Mouse (Mus musculus) kidney, postnatal 0 days (tissue): ENCODE results near the gene Pex11a. TPM values are rescaled to one million over a fixed set of nuclear protein-coding genes. Genes with fewer than 3 reads are reported as not detected.

Experiments
- ATAC-seq: fragments of 200-750 bp; cut with Nextera tagmentation; replicated peaks from 2 replicates; pipeline ENCODE4 v1.8.0; 2017; ENCODE audit warnings: low read depth, moderate number of reproducible peaks, moderate TSS enrichment, moderate library complexity; ENCODE audit not compliant: low FRiP score
- DNase-seq: peaks from one replicate; pipeline ENCODE4 v3.0.0-alpha.2; 2016; ENCODE audit warnings: low spot score
- H3K27ac ChIP-seq: fragments of 300-500 bp; sonication (generic); 2 replicates; pipeline ENCODE4 v1.5.1; 2014; ENCODE audit warnings: mild to moderate bottlenecking
- H3K27me3 ChIP-seq: fragments of 300-500 bp; sonication (generic); 2 replicates; pipeline ENCODE4 v1.6.1; 2014; ENCODE audit warnings: low read length, mixed read lengths; ENCODE audit not compliant: insufficient read depth
- H3K36me3 ChIP-seq: fragments of 300-500 bp; sonication (generic); 2 replicates; pipeline ENCODE4 v1.6.1; 2014; ENCODE audit warnings: low read length, mixed read lengths; ENCODE audit not compliant: insufficient read depth
- H3K4me1 ChIP-seq: fragments of 300-500 bp; sonication (generic); replicated peaks from 2 replicates; pipeline ENCODE4 v1.6.1; 2014; ENCODE audit warnings: antibody characterized with exemption, low read length, mixed read lengths; ENCODE audit not compliant: insufficient read depth
- H3K4me2 ChIP-seq: fragments of 300-500 bp; sonication (generic); 2 replicates; pipeline ENCODE4 v1.6.1; 2014; ENCODE audit warnings: mild to moderate bottlenecking, low read length, moderate library complexity, mixed read lengths
- H3K4me3 ChIP-seq: fragments of 300-500 bp; sonication (generic); replicated peaks from 2 replicates; pipeline ENCODE4 v1.5.1; 2014; ENCODE audit warnings: low read depth, low read length
- H3K9ac ChIP-seq: fragments of 300-500 bp; sonication (generic); 2 replicates; pipeline ENCODE4 v1.6.1; 2014; ENCODE audit warnings: low read depth, low read length
- H3K9me3 ChIP-seq: fragments of 300-500 bp; sonication (generic); replicated peaks from 2 replicates; pipeline ENCODE4 v1.6.1; 2016; ENCODE audit warnings: low read length, inconsistent platforms, mixed read lengths
- CTCF ChIP-seq: IDR thresholded peaks from 2 replicates; pipeline ENCODE4 v1.5.1; 2016; ENCODE audit warnings: antibody characterized with exemption, low read depth, mild to moderate bottlenecking, moderate library complexity
- WGBS: fragments of 180-500 bp; shearing (Covaris S2); extraction: QIAGEN DNeasy Blood & Tissue Kit; methylation state at CpG from one replicate; pipeline ENCODE4 v1.1.7; 2014; 5-methylcytosine and 5-hydroxymethylcytosine counted together
- polyA plus RNA-seq: library from polyadenylated mRNA; unstranded; fragments of >200 nt; fragmentation: Nextera tagmentation; extraction: Ambion mirVana; gene quantifications from 2 replicates; pipeline ENCODE4 v1.2.1, GENCODE M21; 2015

Gene Pex11a
- polyA plus RNA-seq, 1 experiment from 2014 or later, result 21.2 TPM

- no peak within 1 kb of the TSS for H3K27ac ChIP-seq
- DNase-seq, result peak; percentile 90
- H3K4me1 ChIP-seq, result peaks cover 2% of the 10 kb centered on the region; the same call in 1 of the 2 replicates
- ATAC-seq, result peak; percentile 93
- H3K27me3 ChIP-seq, result no peaks in the 10 kb centered on the region
- H3K4me2 ChIP-seq, result peak within 1 kb of the TSS; percentile 77
- H3K9ac ChIP-seq, result peak within 1 kb of the TSS; percentile 71
- H3K4me3 ChIP-seq, result peak within 1 kb of the TSS; percentile 77
- no peaks in the 10 kb centered on the region for H3K36me3 ChIP-seq
- under 1% methylated on average over 53 of the region's 55 CpGs for WGBS
- no peak for TF ChIP-seq CTCF
- H3K9me3 ChIP-seq, result no peaks in the 10 kb centered on the region
These were observed 27.5 kb downstream of the Pex11a start, which contains the start of gene Kif7 for GRCm38 (mm10) chr7:79715187-79715981. Gene Kif7, minus strand, starts transcription at chr7:79715720.

GRCm38 (mm10) chr7:79710831-79711230 lies 32.1 kb downstream of the Pex11a start:
- H3K4me2 ChIP-seq, result peak overlapping the region; percentile 75; the same call in 1 of the 2 replicates
- H3K4me3 ChIP-seq, result no peak overlapping the region

GRCm38 (mm10) chr7:79710130-79710607 lies 32.8 kb downstream of the Pex11a start:
- 5% methylated on average over 54 of the region's 55 CpGs for WGBS
- H3K9ac ChIP-seq, result peak overlapping the region; percentile 53; the same call in 1 of the 2 replicates
- H3K27me3 ChIP-seq, result no peaks in the 10 kb centered on the region

More at GRCm38 (mm10) chr7:79710831-79711230, 32.1 kb downstream of the Pex11a start:
- H3K27ac ChIP-seq, result no peak overlapping the region
- H3K9me3 ChIP-seq, result no peaks in the 10 kb centered on the region
- ATAC-seq (no peak), DNase-seq (no peak)
- H3K36me3 ChIP-seq, result peaks cover 4% of the 10 kb centered on the region; the same call in 1 of the 2 replicates
- H3K4me1 ChIP-seq, result peaks cover 2% of the 10 kb centered on the region; the same call in 1 of the 2 replicates
- H3K9ac ChIP-seq, result no peak overlapping the region
- no peaks in the 10 kb centered on the region for H3K27me3 ChIP-seq
- peak; percentile 11; the same call in 1 of the 2 replicates for TF ChIP-seq CTCF
- 57% methylated on average over 17 of the region's 17 CpGs for WGBS

GRCm38 (mm10) chr7:79705210-79705609 lies 37.7 kb downstream of the Pex11a start:
- 80% methylated on average over 5 of the region's 5 CpGs for WGBS
- H3K4me2 ChIP-seq, result no peak overlapping the region
- no peaks in the 10 kb centered on the region for H3K4me1 ChIP-seq
- no peak overlapping the region for H3K9ac ChIP-seq
- H3K27ac ChIP-seq, result no peak overlapping the region
- DNase-seq, result no peak
- H3K27me3 ChIP-seq, result no peaks in the 10 kb centered on the region
- ATAC-seq, result no peak
- peaks cover 33% of the 10 kb centered on the region for H3K36me3 ChIP-seq
- no peak for TF ChIP-seq CTCF
- H3K4me3 ChIP-seq, result no peak overlapping the region
- H3K9me3 ChIP-seq, result no peaks in the 10 kb centered on the region

More at GRCm38 (mm10) chr7:79710130-79710607, 32.8 kb downstream of the Pex11a start:
- Histone ChIP-seq H3K4me2 (peak overlapping the region; percentile 75), H3K36me3 (peaks cover 4% of the 10 kb centered on the region; the same call in 1 of the 2 replicates), H3K9me3 (no peaks in the 10 kb centered on the region), H3K4me1 (0 out of 2 replicates have a peak, but pooled peaks cover 2% of the 10 kb centered on the region), H3K4me3 (peak overlapping the region; percentile 47), H3K27ac (no peak overlapping the region)
- ATAC-seq, result peak; percentile 84
- DNase-seq, result peak; percentile 66
- TF ChIP-seq CTCF, result peak; percentile 52

- ATAC-seq (no peak), DNase-seq (no peak)
- Histone ChIP-seq H3K27ac (no peak overlapping the region), H3K4me2 (no peak overlapping the region), H3K4me3 (no peak overlapping the region), H3K9ac (no peak overlapping the region), H3K36me3 (peaks cover 52% of the 10 kb centered on the region), H3K9me3 (no peaks in the 10 kb centered on the region), H3K4me1 (no peaks in the 10 kb centered on the region), H3K27me3 (no peaks in the 10 kb centered on the region)
- 88% methylated on average over 16 of the region's 16 CpGs for WGBS
- TF ChIP-seq CTCF, result no peak
These were observed 40.2 kb downstream of the Pex11a start for GRCm38 (mm10) chr7:79702755-79703154.

- Histone ChIP-seq H3K36me3 (peaks cover 75% of the 10 kb centered on the region), H3K9me3 (no peaks in the 10 kb centered on the region), H3K4me2 (no peak overlapping the region), H3K4me3 (no peak overlapping the region), H3K27me3 (no peaks in the 10 kb centered on the region), H3K9ac (no peak overlapping the region), H3K4me1 (no peaks in the 10 kb centered on the region), H3K27ac (no peak overlapping the region)
- 80% methylated on average over 8 of the region's 8 CpGs for WGBS
- DNase-seq, result no peak
- no peak for TF ChIP-seq CTCF
- no peak for ATAC-seq
These were observed 46.4 kb downstream of the Pex11a start for GRCm38 (mm10) chr7:79696495-79696894.

Other genes starting within 250 kb of the Pex11a start
- gene Rhcg, start 125.5 kb downstream of the Pex11a start, polyA plus RNA-seq, result 117 and 135 TPM in 2 replicates
- 3.1 and 4.0 TPM in 2 replicates for gene Ticrr, start 82.9 kb downstream of the Pex11a start, polyA plus RNA-seq
- gene Kif7, start 27.4 kb downstream of the Pex11a start, polyA plus RNA-seq, result 3.1 and 3.7 TPM in 2 replicates
- gene Plin1, start 10.2 kb downstream of the Pex11a start, polyA plus RNA-seq, result 0.19 and 0.61 TPM in 2 replicates
- gene Wdr93, start within 50 bp of the Pex11a start, polyA plus RNA-seq, result 0.26 and 0.41 TPM in 2 replicates
- 0.09 TPM in 1 of 2 replicates, not detected in the other for gene Mesp1, start 50.7 kb upstream of the Pex11a start, polyA plus RNA-seq
- gene Mesp2, start 67.6 kb upstream of the Pex11a start, polyA plus RNA-seq, result 0.45 and 0.48 TPM in 2 replicates
- 265 and 334 TPM in 2 replicates for gene Anpep, start 117.9 kb upstream of the Pex11a start, polyA plus RNA-seq
- gene Ap3s2, start 177.5 kb upstream of the Pex11a start, polyA plus RNA-seq, result 31.5 and 37.7 TPM in 2 replicates
- gene Arpin, start 192.2 kb upstream of the Pex11a start, polyA plus RNA-seq, result 30.6 and 34.4 TPM in 2 replicates